Mouse (Mus musculus) frontal cortex, postnatal 36 days (tissue): ENCODE data around the gene Dcst1.

ENCODE experiments used
- DNase-seq, 2 experiments: peaks; one replicate each; pipeline ENCODE4 v3.0.0; 2022; ENCODE audit warnings: low spot score in 2 of 2

Gene Dcst1

DNA sequence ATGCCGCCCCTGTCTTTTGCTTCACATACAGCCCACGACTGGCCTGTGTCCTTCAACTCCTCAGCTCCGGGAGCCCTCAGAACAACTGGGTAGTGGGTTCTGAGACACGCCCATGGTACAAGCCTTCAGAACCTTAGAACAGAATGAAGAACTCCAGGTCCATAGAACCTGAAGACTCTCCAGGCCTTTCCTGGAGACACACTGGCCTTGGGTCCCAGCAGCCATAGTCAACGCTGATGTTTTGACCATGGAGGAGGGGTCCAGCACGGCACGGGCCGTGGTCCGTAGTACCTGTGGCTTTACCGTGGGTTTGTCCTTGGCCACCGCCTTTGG, at the start of gene Dcst1:
TSS of gene Dcst1 (minus strand) at position 101 of the 333 bp plus-strand sequence.
- no peak for DNase-seq

GRCm38 (mm10) chr3:89411490-89412393, 46.7 kb upstream of the Dcst1 start, which contains the start of gene Flad1:
TSS of gene Flad1 (minus strand) at chr3:89411870.
- peak; percentile 99 to 100 for DNase-seq

- no peak for DNase-seq
Measured at GRCm38 (mm10) chr3:89410864-89411263, 45.8 kb upstream of the Dcst1 start.

DNA sequence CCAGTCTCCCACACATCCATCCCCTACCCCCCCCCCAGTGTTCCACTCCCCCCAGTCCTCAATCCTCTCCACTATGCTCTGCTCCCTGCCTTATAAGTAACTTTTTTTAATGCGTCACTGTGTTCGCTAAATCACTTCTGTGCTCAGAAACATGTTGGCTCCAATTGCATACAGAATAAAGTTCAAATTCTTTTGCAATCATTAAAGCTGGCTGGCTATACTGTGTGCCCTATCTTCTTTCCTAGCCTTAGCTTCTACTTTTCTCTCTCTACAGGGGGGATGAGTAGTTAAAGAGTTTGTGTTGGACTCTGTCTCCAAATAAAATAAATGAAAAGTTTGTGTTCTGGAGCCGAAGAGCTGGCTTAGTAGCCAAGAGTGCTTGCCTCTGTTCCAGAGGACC, 44.6 kb upstream of the Dcst1 start:
- no peak for DNase-seq

- DNase-seq: no peak
Measured at GRCm38 (mm10) chr3:89408448-89408847, 43.4 kb upstream of the Dcst1 start.

DNA sequence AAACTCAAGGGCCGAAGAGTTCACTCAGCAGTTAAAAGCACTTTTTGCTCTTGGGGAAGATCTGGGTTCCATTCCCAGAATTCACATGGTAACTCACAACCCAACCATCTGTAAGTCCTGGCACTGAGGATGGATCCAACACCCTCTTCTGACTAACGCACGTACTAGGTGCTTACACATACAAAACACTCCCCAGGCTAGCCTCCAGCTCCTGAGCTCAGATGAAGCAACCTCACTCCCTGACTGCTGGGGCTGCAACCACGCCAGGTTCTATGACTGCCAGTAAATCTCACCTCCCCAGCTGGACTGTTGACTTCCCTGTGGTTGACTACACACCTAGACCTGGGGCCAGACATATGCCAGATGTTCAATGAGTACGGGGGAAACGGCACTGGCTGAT, 41.8 kb upstream of the Dcst1 start:
- DNase-seq: no peak

GRCm38 (mm10) chr3:89402693-89403092, 37.6 kb upstream of the Dcst1 start, which contains the start of gene Lenep:
TSS of gene Lenep (minus strand) at chr3:89402793.
- no peak for DNase-seq

- no peak for DNase-seq
Measured at GRCm38 (mm10) chr3:89401329-89401728, 36.3 kb upstream of the Dcst1 start.

GRCm38 (mm10) chr3:89396654-89397005, 31.6 kb upstream of the Dcst1 start:
- DNase-seq: no peak

DNA sequence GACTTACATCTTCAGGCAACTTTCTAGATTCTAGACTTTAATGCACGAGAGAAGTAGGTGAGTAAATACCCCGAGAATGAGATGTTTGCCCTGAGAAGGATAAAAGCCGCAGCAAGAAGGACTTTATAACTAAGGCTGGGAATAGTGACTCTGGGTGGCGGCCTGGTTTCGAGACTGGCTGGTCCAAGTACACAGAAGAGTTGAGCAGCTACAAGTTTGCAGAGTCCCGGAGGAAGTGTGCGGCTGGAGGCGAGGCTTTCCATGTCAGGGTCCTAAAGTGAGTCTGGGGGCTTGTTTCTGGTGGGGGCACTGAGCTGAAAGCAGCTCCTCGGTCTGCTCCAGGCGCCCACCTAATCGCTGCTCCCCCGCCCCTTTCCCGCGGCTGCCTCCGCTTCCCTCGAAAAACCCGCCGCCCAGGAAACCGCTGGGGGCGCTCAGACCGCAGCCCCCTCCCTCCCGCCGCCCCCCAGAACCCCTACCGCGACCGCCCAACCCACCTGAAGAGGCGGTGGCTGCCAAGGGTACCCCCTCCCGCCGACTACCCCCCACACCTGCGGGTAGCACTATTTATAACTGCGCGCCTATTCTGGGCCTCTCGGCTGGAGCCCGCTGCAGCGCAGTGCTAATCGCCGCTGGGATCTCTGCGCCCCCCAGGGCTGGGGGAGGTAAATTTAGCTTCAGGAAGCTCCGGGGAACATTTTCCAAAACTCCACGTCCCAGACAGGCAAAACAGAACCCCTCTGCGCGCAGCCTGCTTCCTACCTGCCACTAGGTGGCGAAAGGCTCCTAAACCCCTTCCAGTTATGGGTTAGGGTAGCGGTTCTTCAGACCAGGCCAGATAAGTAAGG, 31.0 kb upstream of the Dcst1 start:
- DNase-seq: peak in 1 of 2 experiments; percentile 61

- no peak for DNase-seq
Measured at GRCm38 (mm10) chr3:89395419-89395805, 30.4 kb upstream of the Dcst1 start.

DNA sequence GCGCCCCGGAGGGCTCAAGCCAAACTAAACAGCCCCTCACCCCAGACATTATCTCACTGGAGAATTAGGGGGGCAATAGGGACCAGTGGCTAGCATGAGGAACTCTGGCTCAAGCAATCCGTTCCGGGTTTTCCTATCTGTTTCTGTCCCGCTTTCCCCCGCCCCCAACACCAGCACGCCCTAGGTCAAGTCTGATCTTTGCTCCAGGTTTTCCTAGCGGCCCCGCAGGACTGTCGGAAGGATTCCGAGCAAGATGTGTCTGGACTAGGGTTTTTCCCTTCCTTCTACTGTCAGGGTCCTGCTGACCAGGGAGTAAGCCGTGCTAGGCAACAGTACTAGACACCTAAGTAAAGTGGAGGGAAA, 29.8 kb upstream of the Dcst1 start:
- DNase-seq: peak in 1 of 2 experiments; percentile 63

- peak; percentile 55 to 63 for DNase-seq
Measured at GRCm38 (mm10) chr3:89394006-89394893, 29.2 kb upstream of the Dcst1 start, which contains the start of gene Zbtb7b. TSS of gene Zbtb7b (minus strand) at chr3:89394776.

GRCm38 (mm10) chr3:89393605-89394004, 28.6 kb upstream of the Dcst1 start:
- peak; percentile 94 to 95 for DNase-seq

DNA sequence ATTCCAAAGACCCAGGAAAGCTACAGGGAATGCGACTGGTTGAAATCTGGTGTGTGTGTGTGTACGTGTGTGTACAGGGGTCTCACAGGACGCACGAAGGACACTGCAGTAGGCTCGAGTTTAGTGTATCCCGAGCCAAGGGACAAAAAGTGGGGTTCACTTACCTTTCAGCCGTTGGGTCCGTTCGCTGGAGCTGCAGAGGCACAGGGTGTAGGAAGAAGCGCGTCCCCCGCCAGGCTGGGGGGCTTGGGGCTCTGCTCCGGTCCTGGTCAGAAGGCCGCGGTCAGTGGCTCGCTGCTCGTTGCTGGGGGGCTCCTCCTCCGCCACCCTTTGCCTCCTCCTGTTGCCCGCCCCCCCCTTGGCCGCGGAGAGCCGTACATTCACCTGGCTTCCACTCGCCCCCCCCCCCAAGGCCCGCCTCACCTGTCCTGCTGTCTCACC, 27.8 kb upstream of the Dcst1 start:
- DNase-seq: no peak

- no peak for DNase-seq
Measured at GRCm38 (mm10) chr3:89391663-89392511, 26.8 kb upstream of the Dcst1 start.

GRCm38 (mm10) chr3:89390699-89391662, 25.9 kb upstream of the Dcst1 start:
- no peak for DNase-seq

GRCm38 (mm10) chr3:89390111-89390515, 25.1 kb upstream of the Dcst1 start:
- DNase-seq: no peak
